Mouse (Mus musculus) cerebellum, adult 2 months (tissue): ENCODE results near the gene Inpp4b. TPM values are rescaled to one million over a fixed set of nuclear protein-coding genes. Genes with fewer than 3 reads are reported as not detected.
A peak's percentile ranks its signal among the peaks of the same experiment; 100 is the strongest.

Source experiments
- DNase-seq, 2 experiments: peaks; one replicate each; pipeline ENCODE4 v3.0.0; 2021
- H3K27ac ChIP-seq: fragments of 200-500 bp; 2 replicates; pipeline ENCODE4 v1.5.1; 2012; ENCODE audit warnings: low read length, control low read depth, inconsistent platforms; ENCODE audit not compliant: insufficient read depth
- H3K27me3 ChIP-seq: fragments of 200-500 bp; 2 replicates; pipeline ENCODE4 v1.6.1; 2012; ENCODE audit warnings: inconsistent platforms, mild to moderate bottlenecking, low read length, moderate library complexity; ENCODE audit not compliant: control insufficient read depth, insufficient read depth
- H3K4me1 ChIP-seq: fragments of 200-500 bp; 2 replicates; pipeline ENCODE4 v1.6.1; 2011; ENCODE audit warnings: low read length; ENCODE audit not compliant: control insufficient read depth, insufficient read depth
- H3K4me3 ChIP-seq: fragments of 200-500 bp; replicated peaks from 2 replicates; pipeline ENCODE3; 2011; ENCODE audit warnings: mild to moderate bottlenecking, low read depth, low read length, control low read depth; ENCODE audit not compliant: insufficient read depth
- CTCF ChIP-seq: fragments of 200-500 bp; IDR thresholded peaks from 2 replicates; pipeline ENCODE4 v1.5.1; 2011; ENCODE audit warnings: low read depth, mild to moderate bottlenecking, control low read depth, low read length, moderate library complexity, borderline replicate concordance; ENCODE audit not compliant: insufficient read depth
- POLR2A ChIP-seq: fragments of 200-500 bp; IDR thresholded peaks from 2 replicates; pipeline ENCODE4 v1.6.1; 2011; ENCODE audit warnings: low read length, control low read depth, borderline replicate concordance; ENCODE audit not compliant: insufficient read depth
- WGBS: fragments of 180-500 bp; shearing (Covaris S2); methylation state at CpG from one replicate; pipeline ENCODE4 v1.1.7; 2018; 5-methylcytosine and 5-hydroxymethylcytosine counted together
- polyA plus RNA-seq: library from polyadenylated mRNA; depleted of rRNA; stranded (reverse); fragments of >200 nt; gene quantifications from 2 replicates; pipeline ENCODE4 v1.2.3, GENCODE M21; 2012

Inpp4b gene
- polyA plus RNA-seq, 1 experiment = 11.8 TPM

DNA sequence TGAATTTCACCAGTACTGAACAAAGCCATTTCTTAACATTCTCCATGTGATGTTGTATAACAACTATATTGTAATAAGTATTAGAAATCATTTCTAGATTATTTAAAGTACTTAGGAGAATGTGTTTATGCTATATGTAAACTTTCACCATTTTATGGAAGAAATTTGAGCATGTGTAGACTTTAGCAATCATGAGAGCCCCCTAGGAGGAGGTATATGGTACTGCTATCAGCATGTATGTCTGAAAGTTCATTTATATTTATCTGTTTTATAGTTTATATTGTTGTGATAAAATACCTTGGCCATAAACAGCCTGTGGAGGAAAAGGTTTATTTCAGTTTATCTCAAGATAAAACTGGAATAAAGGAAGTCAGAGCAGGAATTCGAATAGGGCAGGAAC is 141.5 kb downstream of the Inpp4b start:
- Histone ChIP-seq H3K4me3 (no peak overlapping the region), H3K27me3 (no peaks in the 10 kb centered on the region), H3K27ac (no peak overlapping the region), H3K4me1 (peaks cover 8% of the 10 kb centered on the region; the same call in 1 of the 2 replicates)
- TF ChIP-seq POLR2A = no peak
- TF ChIP-seq CTCF = no peak
- WGBS = 89% methylated on average over 1 of the region's 1 CpGs
- DNase-seq = no peak

DNA sequence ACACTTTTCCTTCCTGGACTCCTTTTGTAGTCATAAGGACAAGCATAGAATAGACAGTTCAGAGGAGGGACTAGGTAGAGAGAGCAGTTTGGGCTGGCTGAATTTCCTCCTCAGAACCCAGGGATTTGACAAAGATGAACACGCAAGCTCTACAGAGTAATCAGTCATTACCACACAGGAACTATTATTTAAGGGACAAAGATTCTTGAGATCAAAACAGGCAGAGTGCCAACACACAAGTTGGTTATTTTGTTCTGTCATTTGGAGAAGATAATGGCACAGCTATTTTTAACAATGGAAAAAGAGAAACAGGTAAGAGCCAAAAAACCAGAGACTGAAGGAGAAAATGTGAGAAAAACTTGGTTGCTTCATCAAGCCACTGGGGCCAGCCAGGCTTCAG is 143.3 kb downstream of the Inpp4b start:
- Histone ChIP-seq H3K27me3 (no peaks in the 10 kb centered on the region), H3K4me3 (no peak overlapping the region), H3K4me1 (peaks cover 6% of the 10 kb centered on the region; the same call in 1 of the 2 replicates), H3K27ac (no peak overlapping the region)
- 72% methylated on average over 1 of the region's 1 CpGs for WGBS
- no peak for TF ChIP-seq POLR2A
- TF ChIP-seq CTCF = no peak
- DNase-seq = peak in 1 of 2 experiments; percentile 21

DNA sequence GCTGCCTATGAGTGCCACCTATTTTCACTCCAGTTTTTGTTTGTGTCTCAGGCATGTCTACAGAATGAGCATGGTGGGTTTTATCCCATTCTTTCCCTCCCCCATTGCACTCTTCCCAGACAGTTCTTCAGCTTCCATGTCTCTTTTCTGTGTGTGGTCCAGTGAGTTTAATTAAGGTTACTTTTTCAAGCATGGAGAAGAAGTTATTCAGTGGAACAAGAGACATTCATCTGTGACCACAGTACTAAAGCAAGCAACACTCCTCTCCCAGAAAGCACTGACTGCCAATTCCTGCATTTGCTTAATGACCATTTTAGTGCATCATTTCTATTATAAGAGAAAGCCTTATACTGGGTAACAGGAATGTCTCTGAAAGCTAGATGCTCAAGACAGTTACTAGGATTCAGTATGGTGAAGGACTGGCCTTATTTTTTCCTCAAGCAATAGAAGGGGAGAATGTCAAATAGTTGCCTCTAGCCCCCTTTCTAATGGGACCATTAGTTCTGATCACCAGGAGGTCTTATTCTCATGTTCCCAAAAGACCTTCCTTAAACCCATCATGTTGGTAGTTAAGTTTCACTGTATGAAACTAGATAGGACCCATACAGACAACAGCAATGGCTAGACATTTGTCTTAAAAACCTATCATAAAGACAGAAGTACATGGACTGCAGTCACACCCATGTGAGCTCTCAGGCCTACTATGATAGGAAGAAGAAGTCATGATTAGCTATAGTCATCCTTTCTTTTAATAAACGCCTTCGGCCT is 147.7 kb downstream of the Inpp4b start:
- Histone ChIP-seq H3K27ac (no peak overlapping the region), H3K27me3 (no peaks in the 10 kb centered on the region), H3K4me3 (no peak overlapping the region), H3K4me1 (peaks cover 6% of the 10 kb centered on the region; the same call in 1 of the 2 replicates)
- TF ChIP-seq CTCF (no peak), POLR2A (no peak)
- 64% methylated on average over 2 of the region's 2 CpGs for WGBS
- no peak for DNase-seq

DNA sequence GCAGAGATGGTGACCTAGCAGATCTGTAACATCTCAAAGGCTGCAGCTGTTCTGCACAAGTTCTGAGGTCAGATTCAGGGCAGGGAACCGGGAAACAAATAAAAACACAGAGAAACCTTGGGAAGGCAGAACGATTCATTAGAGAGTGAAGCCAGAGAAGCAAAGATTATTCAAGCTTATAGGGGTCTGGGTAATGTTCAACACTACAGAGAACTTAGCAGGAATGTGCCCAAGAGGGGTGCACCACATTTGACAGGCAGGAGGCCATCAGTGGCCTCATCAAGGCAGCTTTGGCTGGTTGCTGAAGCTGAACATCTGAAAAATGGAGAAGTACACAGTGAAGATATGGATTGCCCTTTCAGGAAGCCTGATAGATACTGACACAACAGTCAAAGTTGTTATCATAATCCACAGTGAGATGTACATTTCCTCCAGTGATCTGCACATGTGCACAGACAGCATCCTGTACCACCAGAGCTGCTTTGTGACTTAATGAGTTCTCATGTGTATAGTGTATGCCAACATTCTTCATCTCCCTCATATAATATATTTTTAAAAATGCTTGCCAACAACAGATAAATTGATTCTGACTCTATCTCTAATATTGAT is 148.8 kb downstream of the Inpp4b start:
- WGBS = 92% methylated on average over 2 of the region's 2 CpGs
- H3K27me3 ChIP-seq = no peaks in the 10 kb centered on the region
- DNase-seq = no peak
- TF ChIP-seq POLR2A (no peak), CTCF (no peak)
- no peaks in the 10 kb centered on the region; the same call in 1 of the 2 replicates for H3K4me1 ChIP-seq
- H3K27ac ChIP-seq = no peak overlapping the region
- no peak overlapping the region for H3K4me3 ChIP-seq

DNA sequence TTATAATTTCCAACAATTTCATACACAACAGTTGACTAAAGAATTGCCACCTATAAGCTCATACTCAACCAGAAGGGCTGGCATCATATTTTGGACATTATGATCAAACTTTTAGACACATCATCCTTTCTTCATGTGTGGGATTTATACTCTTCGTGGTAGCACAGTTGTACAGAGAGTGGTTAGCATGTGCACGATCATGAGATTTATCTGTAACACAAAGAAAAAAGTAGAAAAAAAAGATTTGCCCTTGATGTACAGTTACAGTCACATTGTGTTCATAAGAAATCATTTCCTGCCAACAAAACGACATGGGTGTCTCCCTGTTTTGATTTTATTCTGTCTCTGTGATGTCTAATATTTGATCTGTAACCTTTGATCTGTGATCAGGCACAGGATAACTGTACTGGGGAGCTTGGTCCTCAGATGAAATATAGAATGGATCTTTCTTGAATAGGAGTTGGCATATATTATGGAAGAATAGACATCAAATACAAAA is 149.4 kb downstream of the Inpp4b start:
- WGBS = 74% methylated on average over 3 of the region's 3 CpGs
- H3K27ac ChIP-seq = no peak overlapping the region
- no peaks in the 10 kb centered on the region; the same call in 1 of the 2 replicates for H3K4me1 ChIP-seq
- no peak overlapping the region for H3K4me3 ChIP-seq
- no peak for DNase-seq
- no peak for TF ChIP-seq CTCF
- TF ChIP-seq POLR2A = no peak
- no peaks in the 10 kb centered on the region for H3K27me3 ChIP-seq

DNA sequence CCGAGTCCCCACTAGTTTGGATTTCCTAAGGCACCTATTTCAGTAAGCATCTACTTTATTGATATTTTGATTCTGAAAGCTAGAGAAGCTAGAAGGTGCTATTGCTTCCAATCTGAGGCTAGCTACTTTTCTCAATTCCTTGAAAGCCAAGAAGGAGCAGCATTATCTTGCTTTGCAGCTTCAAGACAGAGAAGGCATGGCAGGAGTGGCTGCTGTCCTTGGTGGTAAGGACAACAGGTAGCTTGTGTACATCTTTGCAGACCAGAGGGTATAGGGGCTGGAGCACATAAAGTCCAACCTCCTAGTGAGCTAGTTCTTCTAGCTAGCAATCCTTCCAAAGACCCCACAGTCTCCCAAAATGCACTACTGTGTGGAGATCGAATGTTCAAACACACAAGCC is 152.5 kb downstream of the Inpp4b start:
- Histone ChIP-seq H3K27me3 (no peaks in the 10 kb centered on the region), H3K4me3 (no peak overlapping the region), H3K27ac (no peak overlapping the region), H3K4me1 (no peaks in the 10 kb centered on the region; the same call in 1 of the 2 replicates)
- TF ChIP-seq POLR2A (no peak), CTCF (no peak)
- no peak for DNase-seq
- WGBS = 93% methylated on average over 2 of the region's 2 CpGs

DNA sequence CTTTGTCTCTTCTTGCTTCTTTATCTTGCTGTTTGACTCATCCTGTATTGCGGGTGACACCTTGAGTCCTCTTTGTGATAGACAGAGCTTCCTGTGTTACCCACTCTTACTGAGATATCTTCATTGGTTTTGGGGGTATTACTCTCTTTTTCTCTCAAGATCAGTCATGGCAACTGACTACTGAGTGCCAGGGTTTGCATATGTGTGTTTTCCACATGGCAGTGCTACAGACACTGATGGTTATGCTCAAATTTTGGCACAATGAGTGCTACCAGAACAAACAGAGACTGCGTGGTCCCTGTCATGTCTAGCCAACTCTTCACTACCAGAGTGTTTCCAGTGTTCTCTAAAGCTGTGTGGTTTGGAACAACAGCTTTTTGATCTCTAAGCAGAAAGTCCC is 155.3 kb downstream of the Inpp4b start:
- Histone ChIP-seq H3K4me3 (no peak overlapping the region), H3K27me3 (no peaks in the 10 kb centered on the region), H3K4me1 (no peaks in the 10 kb centered on the region), H3K27ac (no peak overlapping the region)
- TF ChIP-seq POLR2A (no peak), CTCF (no peak)
- 63% methylated on average over 2 of the region's 2 CpGs for WGBS
- no peak for DNase-seq

DNA sequence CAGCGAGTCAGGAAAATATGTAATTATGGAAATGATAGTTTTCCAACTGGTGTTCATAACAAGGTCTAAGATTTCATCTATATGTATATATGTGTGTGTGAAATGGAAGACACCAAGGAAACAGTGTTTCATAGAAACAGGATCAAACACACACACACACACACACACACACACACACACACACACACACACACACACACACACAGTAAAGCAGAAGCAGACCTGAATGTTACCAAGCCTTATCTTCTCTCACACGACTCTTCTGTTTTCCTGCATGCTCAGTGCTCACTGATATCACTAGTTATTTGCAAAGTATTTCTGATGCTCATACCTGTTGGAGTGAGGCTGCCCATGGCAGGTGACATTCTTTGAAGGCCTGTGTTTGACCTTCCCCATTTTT is 159.9 kb downstream of the Inpp4b start:
- DNase-seq = no peak
- TF ChIP-seq CTCF (no peak), POLR2A (no peak)
- H3K4me3 ChIP-seq = no peak overlapping the region
- no peaks in the 10 kb centered on the region for H3K27me3 ChIP-seq
- 86% methylated on average over 2 of the region's 2 CpGs for WGBS
- no peak overlapping the region for H3K27ac ChIP-seq
- H3K4me1 ChIP-seq = no peaks in the 10 kb centered on the region
